Mouse (Mus musculus): ENCODE data around the gene Trp53tg5.

The Trp53tg5 gene

GRCm38 (mm10) chr2:164473624-164474023 is at the start of gene Trp53tg5:
Gene Trp53tg5 (minus strand): TSS chr2:164473724.
- DNase-seq, result no peak

- DNase-seq, result peak; percentile 24
Observed at GRCm38 (mm10) chr2:164522280-164522679, 48.8 kb upstream of the Trp53tg5 start.

GRCm38 (mm10) chr2:164521841-164522240 is 48.3 kb upstream of the Trp53tg5 start:
- peak; percentile 49 for DNase-seq

- DNase-seq, result peak; percentile 51
Observed at GRCm38 (mm10) chr2:164520782-164521181, 47.3 kb upstream of the Trp53tg5 start.

- no peak for DNase-seq
Observed at GRCm38 (mm10) chr2:164519171-164519526, 45.6 kb upstream of the Trp53tg5 start.

- DNase-seq, result no peak
Observed at GRCm38 (mm10) chr2:164518266-164519170, 45.0 kb upstream of the Trp53tg5 start.

GRCm38 (mm10) chr2:164517485-164518221 is 44.1 kb upstream of the Trp53tg5 start:
- peak; percentile 76 for DNase-seq

- DNase-seq, result no peak
Observed at GRCm38 (mm10) chr2:164516592-164516991, 43.1 kb upstream of the Trp53tg5 start.

GRCm38 (mm10) chr2:164515897-164516296 is 42.4 kb upstream of the Trp53tg5 start:
- DNase-seq, result no peak

GRCm38 (mm10) chr2:164514916-164515315 is 41.4 kb upstream of the Trp53tg5 start:
- no peak for DNase-seq

- DNase-seq, result no peak
Observed at GRCm38 (mm10) chr2:164513389-164513788, 39.9 kb upstream of the Trp53tg5 start.

- DNase-seq, result no peak
Observed at GRCm38 (mm10) chr2:164512121-164512909, 38.8 kb upstream of the Trp53tg5 start.

- no peak for DNase-seq
Observed at GRCm38 (mm10) chr2:164510621-164511190, 37.2 kb upstream of the Trp53tg5 start.

- DNase-seq, result no peak
Observed at GRCm38 (mm10) chr2:164507811-164508210, 34.3 kb upstream of the Trp53tg5 start.

- no peak for DNase-seq
Observed at GRCm38 (mm10) chr2:164505619-164506347, 32.3 kb upstream of the Trp53tg5 start.

GRCm38 (mm10) chr2:164504919-164505318 is 31.4 kb upstream of the Trp53tg5 start:
- DNase-seq, result no peak

GRCm38 (mm10) chr2:164500511-164500910 is 27.0 kb upstream of the Trp53tg5 start:
- DNase-seq, result no peak

- peak; percentile 26 for DNase-seq
Observed at GRCm38 (mm10) chr2:164499317-164499716, 25.8 kb upstream of the Trp53tg5 start.

GRCm38 (mm10) chr2:164497691-164498268 is 24.3 kb upstream of the Trp53tg5 start:
- DNase-seq, result no peak

- DNase-seq, result peak; percentile 89
Observed at GRCm38 (mm10) chr2:164496847-164497690, 23.5 kb upstream of the Trp53tg5 start, which contains the start of gene Pigt. Gene Pigt (plus strand): TSS chr2:164497520.

GRCm38 (mm10) chr2:164496331-164496730 is 22.8 kb upstream of the Trp53tg5 start:
- no peak for DNase-seq

All from thymus, postnatal 4 days (tissue).